Mouse (Mus musculus) mature B cell (primary cell): ENCODE data around the gene Lrp10.

ENCODE experiments used
- in situ Hi-C: fragments of 300-500 bp; cut with MboI; formaldehyde crosslinking; loops from 2 replicates; pipeline ENCODE4 v1.14.3; 2019

The Lrp10 gene

GRCm38 (mm10) chr14:54471467-54471866 is 7.5 kb downstream of the Lrp10 start:
- in situ Hi-C loops: loop anchor here (25.0 kb wide), 1 partner anchor 409 kb away; no protein-coding TSS in a partner anchor

- in situ Hi-C loops: loop anchor here (25.0 kb wide), 1 partner anchor 410 kb away; no protein-coding TSS in a partner anchor
Observed at GRCm38 (mm10) chr14:54472671-54473070, 8.7 kb downstream of the Lrp10 start.

- in situ Hi-C loops: loop anchor here (25.0 kb wide), 1 partner anchor 412 kb away; no protein-coding TSS in a partner anchor
Observed at GRCm38 (mm10) chr14:54474744-54475143, 10.8 kb downstream of the Lrp10 start.

- in situ Hi-C loops: no loop called here
Observed at GRCm38 (mm10) chr14:54475941-54476844, 12.3 kb downstream of the Lrp10 start, which contains the start of gene Rem2. TSS of gene Rem2 (plus strand) at chr14:54476100.

- in situ Hi-C loops: no loop called here
Observed at GRCm38 (mm10) chr14:54477172-54477909, 13.4 kb downstream of the Lrp10 start.

GRCm38 (mm10) chr14:54479451-54479920 is 15.5 kb downstream of the Lrp10 start:
- in situ Hi-C loops: no loop called here

- in situ Hi-C loops: no loop called here
Observed at GRCm38 (mm10) chr14:54480673-54481072, 16.7 kb downstream of the Lrp10 start.

GRCm38 (mm10) chr14:54481402-54481801 is 17.5 kb downstream of the Lrp10 start:
- in situ Hi-C loops: no loop called here

GRCm38 (mm10) chr14:54482498-54482897 is 18.6 kb downstream of the Lrp10 start:
- in situ Hi-C loops: no loop called here

GRCm38 (mm10) chr14:54485899-54486298 is 22.0 kb downstream of the Lrp10 start:
- in situ Hi-C loops: no loop called here

GRCm38 (mm10) chr14:54487732-54488131 is 23.8 kb downstream of the Lrp10 start:
- in situ Hi-C loops: no loop called here

GRCm38 (mm10) chr14:54488350-54488749 is 24.4 kb downstream of the Lrp10 start:
- in situ Hi-C loops: no loop called here

- in situ Hi-C loops: no loop called here
Observed at GRCm38 (mm10) chr14:54492345-54493131, 28.6 kb downstream of the Lrp10 start.

- in situ Hi-C loops: no loop called here
Observed at GRCm38 (mm10) chr14:54493236-54493635, 29.3 kb downstream of the Lrp10 start.

GRCm38 (mm10) chr14:54494234-54494633 is 30.3 kb downstream of the Lrp10 start:
- in situ Hi-C loops: no loop called here

GRCm38 (mm10) chr14:54496706-54497105 is 32.8 kb downstream of the Lrp10 start:
- in situ Hi-C loops: no loop called here

- in situ Hi-C loops: no loop called here
Observed at GRCm38 (mm10) chr14:54499330-54499729, 35.4 kb downstream of the Lrp10 start.

- in situ Hi-C loops: no loop called here
Observed at GRCm38 (mm10) chr14:54501365-54501764, 37.4 kb downstream of the Lrp10 start.

- in situ Hi-C loops: no loop called here
Observed at GRCm38 (mm10) chr14:54503092-54503491, 39.2 kb downstream of the Lrp10 start.

- in situ Hi-C loops: no loop called here
Observed at GRCm38 (mm10) chr14:54509774-54510173, 45.8 kb downstream of the Lrp10 start.

GRCm38 (mm10) chr14:54516710-54517310 is 52.9 kb downstream of the Lrp10 start:
- in situ Hi-C loops: no loop called here
